ENCODE assay signal across 22 mouse cellular contexts in the genomic region with DNA sequence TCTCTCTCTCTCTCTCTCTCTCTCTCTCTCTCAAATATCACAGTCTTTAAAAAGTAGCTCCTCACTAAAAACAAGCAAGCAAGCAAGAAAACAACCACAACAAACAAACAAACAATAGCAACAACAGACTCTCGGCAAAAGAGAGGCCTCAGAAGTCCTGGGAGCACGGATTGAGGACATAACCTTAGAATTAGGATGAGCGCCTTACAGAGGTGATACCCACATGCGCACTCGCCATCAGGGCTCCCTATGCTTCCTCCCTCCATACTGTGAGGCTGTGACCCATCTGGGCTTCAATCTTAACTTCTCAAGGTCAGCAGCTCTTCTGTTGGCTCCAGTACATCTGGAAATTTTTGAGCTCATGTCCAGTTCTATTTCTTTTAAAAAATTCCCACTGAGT. TPM values are rescaled to one million over a fixed set of nuclear protein-coding genes. Genes with fewer than 3 reads are reported as not detected.
A peak's percentile ranks its signal among the peaks of the same experiment; 100 is the strongest.
DNase-seq lines count a peak whose midpoint lies in the region; ATAC-seq and TF ChIP-seq lines count a peak whose summit lies in the region.
"Had no signal": no experiment of that assay in that cellular context is flagged by ENCODE, and none has a peak within 500 bp of the region (broad histone marks: within the 10 kb centered on the region; RNA-seq: fewer than 3 reads in every experiment).

No protein-coding gene starts in this region.

- DNase-seq in heart, adult 11 months, result peak; percentile 45
- no peak for DNase-seq in heart, postnatal 14 days
- peak; percentile 16 for DNase-seq in thymus, postnatal 4 days
- DNase-seq in thymus, postnatal 10 days (ENCODE audit: low spot score in 2 of 2), result no peak
- DNase-seq in right cerebral cortex, adult 2 months (ENCODE audit: low spot score in 2 of 2), result no peak
- no peak for DNase-seq in layer of hippocampus, adult 2 months (ENCODE audit: low spot score in 2 of 2)
- DNase-seq in forebrain, embryonic 14.5 days (ENCODE audit: low spot score), result no peak
- DNase-seq: cerebellum, adult 11-12 months; cerebellum, adult 9-10 months; cerebellum, postnatal 25 days; gastrocnemius, adult 2 months; gastrocnemius, postnatal 25 days; heart, postnatal 4 days had no signal

- no peak for TF ChIP-seq CTCF in layer of hippocampus, adult 2 months (conservative IDR thresholded peaks at IDR 0.05)

- H3K9me3 ChIP-seq in forebrain, embryonic 14.5 days (replicated peaks; ENCODE audit: control insufficient read depth, low read length), result no peaks in the 10 kb centered on the region
- H3K9me3 ChIP-seq: embryonic facial prominence, embryonic 13.5 days; forebrain, embryonic 13.5 days; heart, embryonic 13.5 days; hindbrain, embryonic 12.5 days had no signal

- no peaks in the 10 kb centered on the region for H3K4me1 ChIP-seq in forebrain, embryonic 14.5 days (ENCODE audit: control insufficient read depth, insufficient read depth, low read length)
- H3K4me1 ChIP-seq: forebrain, embryonic 13.5 days; hindbrain, embryonic 12.5 days had no signal

- no peak overlapping the region for H3K9ac ChIP-seq in forebrain, embryonic 14.5 days (ENCODE audit: low read length)
- H3K9ac ChIP-seq: embryonic facial prominence, embryonic 13.5 days; forebrain, embryonic 13.5 days; heart, embryonic 13.5 days; hindbrain, embryonic 12.5 days had no signal

- intact Hi-C loops in heart, postnatal 14 days (cut with DNase I), result no loop called here

- no peaks in the 10 kb centered on the region for H3K36me3 ChIP-seq in forebrain, embryonic 14.5 days (ENCODE audit: control insufficient read depth, insufficient read depth, low read length)
- H3K36me3 ChIP-seq: embryonic facial prominence, embryonic 13.5 days; G1E; heart, embryonic 13.5 days; hindbrain, embryonic 12.5 days had no signal

- no peak overlapping the region for H3K4me3 ChIP-seq in layer of hippocampus, adult 2 months
- no peak overlapping the region for H3K4me3 ChIP-seq in forebrain, embryonic 14.5 days (ENCODE audit: low read depth, low read length)
- H3K4me3 ChIP-seq: embryonic facial prominence, embryonic 13.5 days; forebrain, embryonic 13.5 days; gastrocnemius, adult 2 months; heart, embryonic 13.5 days; hindbrain, embryonic 12.5 days had no signal

- no peaks in the 10 kb centered on the region for H3K27me3 ChIP-seq in forebrain, embryonic 14.5 days (replicated peaks; ENCODE audit: control insufficient read depth, insufficient read depth, low read length)
- H3K27me3 ChIP-seq: embryonic facial prominence, embryonic 13.5 days; forebrain, embryonic 13.5 days; hindbrain, embryonic 12.5 days had no signal

- 87% methylated on average over 5 of the region's 5 CpGs for WGBS in forebrain, embryonic 14.5 days

- no peak overlapping the region for H3K4me2 ChIP-seq in forebrain, embryonic 14.5 days (ENCODE audit: low read length)
- H3K4me2 ChIP-seq: embryonic facial prominence, embryonic 13.5 days; forebrain, embryonic 13.5 days; heart, embryonic 13.5 days; hindbrain, embryonic 12.5 days had no signal

- ATAC-seq in inflammation-experienced regulatory T-cells, adult 6 months, result peak; percentile 20
- ATAC-seq in forebrain, embryonic 14.5 days, result no peak
- ATAC-seq: forebrain, embryonic 13.5 days; hindbrain, embryonic 16.5 days had no signal

- no peak overlapping the region for H3K27ac ChIP-seq in layer of hippocampus, adult 2 months
- no peak overlapping the region for H3K27ac ChIP-seq in forebrain, embryonic 14.5 days (ENCODE audit: low read depth, low read length)
- H3K27ac ChIP-seq: embryonic facial prominence, embryonic 13.5 days; forebrain, embryonic 13.5 days; gastrocnemius, adult 2 months; heart, embryonic 13.5 days; hindbrain, embryonic 12.5 days had no signal

RNA-seq across cellular contexts. Expression of a gene that starts 0.9 kb away (rescaled TPM):
- not detected for total RNA-seq in heart, postnatal 14 days (2021)
- polyA plus RNA-seq in inflammation-experienced regulatory T-cells, adult 6 months (2017; shearing (Covaris generic)), result 100 to 1,000 TPM in 2 of 3 experiments, 10 to 100 TPM in 1; 86.1 to 126 (median 123) TPM
- not detected for total RNA-seq in layer of hippocampus, adult 2 months (2021)
- polyA plus RNA-seq in forebrain, embryonic 14.5 days (2014; fragmentation: Nextera tagmentation; extraction: Ambion mirVana), result 0.15 TPM in 2 replicates
- total RNA-seq: adrenal gland, postnatal 14 days; G1E; gastrocnemius, adult 2 months; gastrocnemius, postnatal 25 days; heart, postnatal 4 days had no signal
- polyA plus RNA-seq: forebrain, embryonic 13.5 days; G1E; heart, embryonic 13.5 days; heart, postnatal 0 days; hindbrain, embryonic 12.5 days had no signal

Comparison
In these comparisons a context has a peak if more than half of its experiments do, and no peak if none do; other contexts are left out.
1. DNase-seq: peak in heart, adult 11 months (single experiment) and thymus, postnatal 4 days (single experiment); none in heart, postnatal 14 days (0 of 2), thymus, postnatal 10 days (0 of 2), right cerebral cortex, adult 2 months (0 of 2), layer of hippocampus, adult 2 months (0 of 2) and forebrain, embryonic 14.5 days (single experiment).